Mouse (Mus musculus): ENCODE data around the gene Bsnd. TPM values are rescaled to one million over a fixed set of nuclear protein-coding genes. Genes with fewer than 3 reads are reported as not detected.
A peak's percentile ranks its signal among the peaks of the same experiment; 100 is the strongest.

The Bsnd gene
- polyA plus RNA-seq, 1 experiment from 2014 or later = not detected

- 66% methylated on average over 6 of the region's 6 CpGs for WGBS
- Histone ChIP-seq H3K27me3 (ENCODE audit: control insufficient read depth, insufficient read depth, low read length) (no peaks in the 10 kb centered on the region), H3K36me3 (ENCODE audit: control insufficient read depth, insufficient read depth, low read length) (no peaks in the 10 kb centered on the region), H3K9ac (ENCODE audit: low read length) (no peak overlapping the region), H3K4me2 (no peak overlapping the region), H3K9me3 (ENCODE audit: control insufficient read depth, low read length) (no peaks in the 10 kb centered on the region), H3K4me1 (ENCODE audit: control insufficient read depth, insufficient read depth, low read length) (0 out of 2 replicates have a peak, but pooled peaks cover 4% of the 10 kb centered on the region), H3K27ac (ENCODE audit: low read depth, low read length) (no peak overlapping the region), H3K4me3 (ENCODE audit: low read depth, low read length) (no peak overlapping the region)
- no peak for ATAC-seq (ENCODE audit: low FRiP score)
- no peak for DNase-seq (ENCODE audit: low spot score, missing footprints)
These were observed 4.8 kb upstream of the Bsnd start for GRCm38 (mm10) chr4:106496833-106497232.

DNA sequence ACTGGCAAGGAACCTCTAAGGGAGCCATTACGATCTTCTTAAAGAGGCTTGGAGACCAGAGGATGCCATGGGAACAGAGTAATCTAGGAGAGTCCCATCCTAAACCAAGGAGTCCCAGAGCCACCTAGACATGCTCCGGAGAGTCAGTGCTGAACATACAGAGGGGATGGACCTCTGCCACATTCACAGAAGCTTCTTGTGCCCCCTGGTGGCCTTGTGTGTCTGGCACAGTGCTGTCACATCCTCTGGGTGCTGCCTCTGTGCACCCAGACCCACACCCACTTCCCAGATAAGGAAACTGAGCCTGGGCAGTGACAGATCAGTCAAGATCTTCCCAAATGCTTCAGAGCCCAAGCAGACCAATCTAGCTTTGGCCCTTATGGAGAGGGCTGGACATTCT, 1.6 kb upstream of the Bsnd start:
- Histone ChIP-seq H3K4me2 (no peak overlapping the region), H3K4me1 (ENCODE audit: control insufficient read depth, insufficient read depth, low read length) (0 out of 2 replicates have a peak, but pooled peaks cover 2% of the 10 kb centered on the region), H3K9ac (ENCODE audit: low read length) (no peak overlapping the region), H3K9me3 (ENCODE audit: control insufficient read depth, low read length) (no peaks in the 10 kb centered on the region), H3K27me3 (ENCODE audit: control insufficient read depth, insufficient read depth, low read length) (no peaks in the 10 kb centered on the region), H3K27ac (ENCODE audit: low read depth, low read length) (no peak overlapping the region), H3K36me3 (ENCODE audit: control insufficient read depth, insufficient read depth, low read length) (no peaks in the 10 kb centered on the region), H3K4me3 (ENCODE audit: low read depth, low read length) (no peak overlapping the region)
- DNase-seq (ENCODE audit: low spot score, missing footprints) (peak; percentile 84), ATAC-seq (ENCODE audit: low FRiP score) (no peak)
- 74% methylated on average over 2 of the region's 2 CpGs for WGBS

DNA sequence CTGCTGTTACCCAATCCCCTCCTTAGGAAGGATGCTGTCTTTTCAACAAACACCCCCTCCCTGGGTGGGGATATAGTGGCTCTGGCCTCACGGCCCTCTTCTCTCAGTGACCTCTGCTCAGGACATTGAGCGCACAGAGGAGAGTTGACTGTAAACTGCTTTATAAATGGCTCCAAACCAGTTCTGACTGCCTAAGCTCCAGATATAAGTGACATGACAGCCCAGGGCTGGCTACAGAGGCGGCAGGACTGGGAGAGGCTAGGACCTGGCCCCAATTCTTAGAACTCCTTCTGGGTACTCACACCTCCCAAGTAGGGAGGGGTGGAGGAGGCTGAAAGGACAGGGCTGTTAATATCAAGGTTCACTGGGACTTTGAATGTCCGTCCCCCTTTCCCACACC, 1.5 kb downstream of the Bsnd start:
- Histone ChIP-seq H3K36me3 (ENCODE audit: control insufficient read depth, insufficient read depth, low read length) (no peaks in the 10 kb centered on the region), H3K4me1 (ENCODE audit: control insufficient read depth, insufficient read depth, low read length) (no peaks in the 10 kb centered on the region), H3K9ac (ENCODE audit: low read length) (no peak overlapping the region), H3K4me3 (ENCODE audit: low read depth, low read length) (no peak overlapping the region), H3K4me2 (no peak overlapping the region), H3K27ac (ENCODE audit: low read depth, low read length) (no peak overlapping the region), H3K27me3 (ENCODE audit: control insufficient read depth, insufficient read depth, low read length) (no peaks in the 10 kb centered on the region), H3K9me3 (ENCODE audit: control insufficient read depth, low read length) (no peaks in the 10 kb centered on the region)
- peak; percentile 37 for DNase-seq (ENCODE audit: low spot score, missing footprints)
- ATAC-seq (ENCODE audit: low FRiP score) = no peak
- WGBS = 67% methylated on average over 4 of the region's 4 CpGs

DNA sequence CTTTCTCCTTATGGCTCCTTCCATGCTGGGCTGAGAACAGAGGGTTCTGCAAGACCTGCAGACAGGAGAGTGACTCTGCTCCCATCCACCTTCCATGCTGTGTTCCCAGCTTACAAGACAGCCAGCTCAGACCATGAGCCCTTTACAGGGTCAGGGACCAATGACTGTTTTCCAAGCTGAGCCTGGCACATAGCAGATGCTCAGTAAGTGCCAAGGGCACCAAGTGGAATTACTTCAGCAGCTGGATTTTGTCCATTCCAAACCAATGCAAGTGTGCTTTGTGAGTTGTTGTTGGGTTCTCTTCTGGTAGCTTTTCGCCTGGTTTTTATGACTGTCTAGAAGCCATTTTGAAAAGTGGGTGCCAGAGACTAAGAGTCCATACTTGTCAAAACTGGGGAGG, 8.3 kb downstream of the Bsnd start:
- no peak for ATAC-seq (ENCODE audit: low FRiP score)
- Histone ChIP-seq H3K27ac (ENCODE audit: low read depth, low read length) (no peak overlapping the region), H3K27me3 (ENCODE audit: control insufficient read depth, insufficient read depth, low read length) (no peaks in the 10 kb centered on the region), H3K9ac (ENCODE audit: low read length) (no peak overlapping the region), H3K4me3 (ENCODE audit: low read depth, low read length) (no peak overlapping the region), H3K36me3 (ENCODE audit: control insufficient read depth, insufficient read depth, low read length) (no peaks in the 10 kb centered on the region), H3K9me3 (ENCODE audit: control insufficient read depth, low read length) (no peaks in the 10 kb centered on the region), H3K4me2 (no peak overlapping the region), H3K4me1 (ENCODE audit: control insufficient read depth, insufficient read depth, low read length) (no peaks in the 10 kb centered on the region)
- peak; percentile 69 for DNase-seq (ENCODE audit: low spot score, missing footprints)
- WGBS = 88% methylated on average over 1 of the region's 1 CpGs

DNA sequence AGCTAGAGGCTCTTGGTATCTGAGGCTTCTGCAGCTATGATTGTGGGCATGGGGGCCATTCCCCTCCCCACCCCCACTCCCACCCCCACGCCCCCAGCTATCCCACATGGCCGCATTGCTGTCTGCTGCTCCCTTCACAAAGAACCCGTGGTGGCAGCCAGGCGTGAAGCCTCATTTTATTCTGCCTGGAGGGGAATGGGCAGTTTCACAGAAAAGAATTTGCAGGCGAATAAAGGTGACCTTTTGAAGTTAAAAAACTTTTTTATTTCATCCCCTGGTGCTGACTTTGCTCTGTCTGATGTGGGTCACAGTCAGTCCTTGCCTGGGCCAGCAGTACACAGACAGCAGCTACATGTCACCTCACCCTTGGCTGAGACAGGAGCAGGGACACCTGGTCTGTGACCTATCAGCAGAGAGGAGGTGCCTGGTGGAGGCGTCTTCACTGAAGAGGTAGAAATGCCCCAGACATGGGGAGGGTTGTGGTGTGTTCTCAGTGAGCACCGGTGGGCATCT, 8.8 kb downstream of the Bsnd start:
- 37% methylated on average over 7 of the region's 7 CpGs for WGBS
- no peak overlapping the region for H3K4me2 ChIP-seq
- ATAC-seq (ENCODE audit: low FRiP score) (no peak), DNase-seq (ENCODE audit: low spot score, missing footprints) (peak; percentile 70)
- H3K4me3 ChIP-seq (ENCODE audit: low read depth, low read length) = no peak overlapping the region
- H3K9me3 ChIP-seq (ENCODE audit: control insufficient read depth, low read length) = no peaks in the 10 kb centered on the region
- no peaks in the 10 kb centered on the region for H3K27me3 ChIP-seq (ENCODE audit: control insufficient read depth, insufficient read depth, low read length)
- H3K9ac ChIP-seq (ENCODE audit: low read length) = no peak overlapping the region
- no peaks in the 10 kb centered on the region for H3K36me3 ChIP-seq (ENCODE audit: control insufficient read depth, insufficient read depth, low read length)
- H3K4me1 ChIP-seq (ENCODE audit: control insufficient read depth, insufficient read depth, low read length) = no peaks in the 10 kb centered on the region
- no peak overlapping the region for H3K27ac ChIP-seq (ENCODE audit: low read depth, low read length)

GRCm38 (mm10) chr4:106480545-106480944, 11.5 kb downstream of the Bsnd start:
- Histone ChIP-seq H3K27ac (ENCODE audit: low read depth, low read length) (no peak overlapping the region), H3K27me3 (ENCODE audit: control insufficient read depth, insufficient read depth, low read length) (no peaks in the 10 kb centered on the region), H3K4me1 (ENCODE audit: control insufficient read depth, insufficient read depth, low read length) (no peaks in the 10 kb centered on the region), H3K36me3 (ENCODE audit: control insufficient read depth, insufficient read depth, low read length) (no peaks in the 10 kb centered on the region), H3K9ac (ENCODE audit: low read length) (no peak overlapping the region), H3K4me3 (ENCODE audit: low read depth, low read length) (no peak overlapping the region), H3K4me2 (no peak overlapping the region), H3K9me3 (ENCODE audit: control insufficient read depth, low read length) (no peaks in the 10 kb centered on the region)
- WGBS = 69% methylated on average over 3 of the region's 3 CpGs
- DNase-seq (ENCODE audit: low spot score, missing footprints) (peak; percentile 57), ATAC-seq (ENCODE audit: low FRiP score) (no peak)

GRCm38 (mm10) chr4:106474241-106474640, 17.8 kb downstream of the Bsnd start:
- H3K4me1 ChIP-seq (ENCODE audit: control insufficient read depth, insufficient read depth, low read length) = no peaks in the 10 kb centered on the region
- 4% methylated on average over 6 of the region's 6 CpGs for WGBS
- peak; percentile 73 for ATAC-seq (ENCODE audit: low FRiP score)
- no peak overlapping the region for H3K27ac ChIP-seq (ENCODE audit: low read depth, low read length)
- no peak overlapping the region for H3K4me2 ChIP-seq
- H3K4me3 ChIP-seq (ENCODE audit: low read depth, low read length) = no peak overlapping the region
- no peaks in the 10 kb centered on the region for H3K27me3 ChIP-seq (ENCODE audit: control insufficient read depth, insufficient read depth, low read length)
- DNase-seq (ENCODE audit: low spot score, missing footprints) = peak; percentile 95
- no peaks in the 10 kb centered on the region for H3K36me3 ChIP-seq (ENCODE audit: control insufficient read depth, insufficient read depth, low read length)
- H3K9ac ChIP-seq (ENCODE audit: low read length) = no peak overlapping the region
- H3K9me3 ChIP-seq (ENCODE audit: control insufficient read depth, low read length) = no peaks in the 10 kb centered on the region

DNA sequence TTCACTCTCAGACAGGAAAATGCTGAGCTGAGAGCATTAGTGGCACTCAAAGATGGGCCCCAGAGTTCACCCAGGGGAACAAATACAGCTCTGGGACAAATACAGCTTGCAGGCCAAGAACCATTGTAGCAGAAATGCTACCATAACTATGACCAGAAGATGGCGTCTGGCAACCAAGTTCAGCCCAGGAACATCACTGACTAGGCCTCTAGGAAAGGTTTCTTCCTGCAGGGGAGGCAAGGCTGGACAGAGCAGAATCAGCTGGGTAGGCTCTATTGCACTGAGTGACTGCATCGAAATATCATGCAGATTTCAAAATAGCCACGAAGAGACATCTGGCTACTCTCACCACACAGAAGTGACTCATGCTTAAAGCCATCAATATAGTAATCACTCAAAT, 19.7 kb downstream of the Bsnd start:
- Histone ChIP-seq H3K4me1 (ENCODE audit: control insufficient read depth, insufficient read depth, low read length) (no peaks in the 10 kb centered on the region), H3K36me3 (ENCODE audit: control insufficient read depth, insufficient read depth, low read length) (no peaks in the 10 kb centered on the region), H3K4me3 (ENCODE audit: low read depth, low read length) (no peak overlapping the region), H3K27ac (ENCODE audit: low read depth, low read length) (no peak overlapping the region), H3K9me3 (ENCODE audit: control insufficient read depth, low read length) (no peaks in the 10 kb centered on the region), H3K9ac (ENCODE audit: low read length) (no peak overlapping the region), H3K4me2 (no peak overlapping the region), H3K27me3 (ENCODE audit: control insufficient read depth, insufficient read depth, low read length) (no peaks in the 10 kb centered on the region)
- 6% methylated on average over 3 of the region's 3 CpGs for WGBS
- ATAC-seq (ENCODE audit: low FRiP score) (peak; percentile 63), DNase-seq (ENCODE audit: low spot score, missing footprints) (peak; percentile 95)

DNA sequence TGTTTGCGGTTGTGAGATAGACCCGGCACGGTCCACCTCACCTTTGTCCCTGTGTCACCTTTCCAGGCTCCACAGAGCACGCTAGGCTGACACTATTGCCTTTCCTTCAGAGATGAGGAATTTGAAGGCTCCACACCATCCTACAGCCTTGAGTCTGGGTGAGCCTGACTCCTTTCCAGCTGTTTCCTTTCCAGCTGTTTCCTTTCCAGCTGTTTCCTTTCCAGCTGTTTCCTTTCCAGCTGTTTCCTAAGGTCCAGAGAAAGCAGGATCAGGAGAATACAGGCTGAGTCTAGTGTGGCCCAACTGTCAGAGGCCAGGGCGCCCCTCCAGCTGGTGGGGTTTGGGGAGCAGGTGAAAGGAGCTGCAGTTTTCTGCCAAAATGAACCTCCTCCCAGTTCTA, 21.2 kb downstream of the Bsnd start:
- Histone ChIP-seq H3K27me3 (ENCODE audit: control insufficient read depth, insufficient read depth, low read length) (no peaks in the 10 kb centered on the region), H3K27ac (ENCODE audit: low read depth, low read length) (no peak overlapping the region), H3K9ac (ENCODE audit: low read length) (no peak overlapping the region), H3K4me1 (ENCODE audit: control insufficient read depth, insufficient read depth, low read length) (no peaks in the 10 kb centered on the region), H3K4me2 (no peak overlapping the region), H3K36me3 (ENCODE audit: control insufficient read depth, insufficient read depth, low read length) (no peaks in the 10 kb centered on the region), H3K9me3 (ENCODE audit: control insufficient read depth, low read length) (no peaks in the 10 kb centered on the region), H3K4me3 (ENCODE audit: low read depth, low read length) (no peak overlapping the region)
- DNase-seq (ENCODE audit: low spot score, missing footprints) = no peak
- no peak for ATAC-seq (ENCODE audit: low FRiP score)
- 85% methylated on average over 5 of the region's 5 CpGs for WGBS

Data from midbrain, embryonic 11.5 days (tissue).